Mouse (Mus musculus) small intestine, adult 2 months (tissue): Measurements from ENCODE around the gene Stk38.

ENCODE experiments used
- CTCF ChIP-seq: fragments of 200-500 bp; IDR thresholded peaks from 2 replicates; pipeline ENCODE4 v1.5.1; 2012; ENCODE audit warnings: low read depth, mild to moderate bottlenecking, control low read depth, inconsistent platforms, low read length, moderate library complexity, mixed read lengths; ENCODE audit not compliant: insufficient replicate concordance, insufficient read length; ENCODE audit errors: extremely low read depth
- POLR2A ChIP-seq: fragments of 200-500 bp; IDR thresholded peaks from 2 replicates; pipeline ENCODE4 v1.6.1; 2012; ENCODE audit warnings: low read depth, mild to moderate bottlenecking, control low read depth, inconsistent platforms, low read length, moderate library complexity

GRCm38 (mm10) chr17:28944481-28944880 is 63.3 kb downstream of the Stk38 start:
- no peak for TF ChIP-seq POLR2A
- no peak for TF ChIP-seq CTCF
